Mouse (Mus musculus) urinary bladder, adult 2 months (tissue): ENCODE measurements around the gene Kdelr2. TPM values are rescaled to one million over a fixed set of nuclear protein-coding genes. Genes with fewer than 3 reads are reported as not detected.

Source experiments
- DNase-seq: peaks from one replicate; pipeline ENCODE4 v3.0.0; 2022; ENCODE audit warnings: low spot score
- polyA plus RNA-seq: library from polyadenylated mRNA; depleted of rRNA; stranded (reverse); fragments of >200 nt; gene quantifications from 2 replicates; pipeline ENCODE4 v1.2.3, GENCODE M21; 2012; rRNA removed

Kdelr2 gene
- polyA plus RNA-seq, 1 experiment, result 105 TPM

DNA sequence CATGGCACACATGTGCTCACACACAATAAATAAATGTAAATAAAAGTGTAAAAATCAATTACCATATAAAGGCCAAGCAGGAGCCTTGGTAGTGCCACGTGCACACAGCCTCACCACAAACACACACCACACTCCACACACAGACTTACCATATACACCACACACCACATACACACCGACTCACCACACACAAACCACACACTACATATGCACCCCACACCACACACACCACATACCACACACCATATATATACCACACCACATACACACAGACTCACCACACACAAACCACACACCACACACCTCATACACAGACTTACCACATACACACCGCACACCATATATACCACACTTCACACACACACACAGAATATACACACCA is 67.5 kb downstream of the Kdelr2 start:
- DNase-seq, result no peak

Other genes with a start within 250 kb of the Kdelr2 start
- 11.7 TPM in 2 replicates for gene Rbak, start 223.1 kb upstream of the Kdelr2 start, polyA plus RNA-seq
- gene Spdye4b, start 222.8 kb upstream of the Kdelr2 start, polyA plus RNA-seq, result not detected in 2 replicates
- not detected in 2 replicates for gene Spdye4a, start 176.9 kb upstream of the Kdelr2 start, polyA plus RNA-seq
- gene Zfp12, start 168.7 kb upstream of the Kdelr2 start, polyA plus RNA-seq, result 12.6 and 12.7 TPM in 2 replicates
- gene Zfp316, start 133.8 kb upstream of the Kdelr2 start, polyA plus RNA-seq, result 3.2 and 5.9 TPM in 2 replicates
- 0.43 and 0.49 TPM in 2 replicates for gene Zfp853, start 110.2 kb upstream of the Kdelr2 start, polyA plus RNA-seq
- 8.4 and 10.6 TPM in 2 replicates for gene E130309D02Rik, start 88.5 kb upstream of the Kdelr2 start, polyA plus RNA-seq
- 55.0 and 65.8 TPM in 2 replicates for gene Zdhhc4, start 74.6 kb upstream of the Kdelr2 start, polyA plus RNA-seq
- gene Grid2ip, start 46.5 kb upstream of the Kdelr2 start, polyA plus RNA-seq, result 0.44 and 0.46 TPM in 2 replicates
- 22.1 and 26.7 TPM in 2 replicates for gene Daglb, start 60.7 kb downstream of the Kdelr2 start, polyA plus RNA-seq
- 441 and 475 TPM in 2 replicates for gene Rac1, start 124.2 kb downstream of the Kdelr2 start, polyA plus RNA-seq
- gene Cyth3, start 218.6 kb downstream of the Kdelr2 start, polyA plus RNA-seq, result 43.7 and 45.6 TPM in 2 replicates